Mouse (Mus musculus) monocyte, adult 2 months (primary cell): ENCODE results near the gene Ntm.

Source experiments
- DNase-seq, 2 experiments: peaks; one replicate each; pipeline ENCODE4 v3.0.0; 2022; ENCODE audit warnings: low spot score in 2 of 2, low read depth in 1 of 2

Gene Ntm

GRCm38 (mm10) chr9:29802990-29803737, 159.8 kb downstream of the Ntm start:
- no peak for DNase-seq

DNA sequence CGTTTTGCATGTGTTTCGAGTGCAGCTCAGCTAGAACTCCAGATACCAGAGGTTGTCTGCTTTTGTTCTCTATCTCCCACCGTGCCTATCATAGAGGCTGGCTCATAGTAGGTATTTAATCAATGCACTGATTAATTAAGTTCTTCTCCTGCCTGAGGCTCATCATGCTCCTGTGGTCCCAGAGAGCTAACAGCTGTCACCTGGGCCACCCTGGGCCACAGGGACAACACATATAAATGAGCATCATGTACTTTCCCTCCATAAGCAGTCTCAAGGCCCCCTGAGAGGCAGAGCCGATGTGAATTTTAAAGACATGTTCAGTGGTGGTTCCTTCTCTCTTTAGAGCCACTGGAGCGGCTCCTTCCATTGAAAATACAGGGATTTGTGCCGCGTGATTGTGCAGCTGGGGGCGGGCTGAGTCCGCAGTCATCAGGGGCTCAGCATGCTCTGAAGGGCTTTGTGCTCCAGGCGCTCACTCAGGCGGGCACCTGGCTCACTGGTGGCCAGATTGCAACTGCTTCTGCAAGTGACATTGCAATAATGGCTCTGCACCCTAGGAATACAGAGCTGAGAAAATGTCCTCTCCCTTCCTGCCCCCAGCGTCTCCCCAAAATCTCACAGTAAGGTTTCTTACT, 160.8 kb downstream of the Ntm start:
- no peak for DNase-seq

DNA sequence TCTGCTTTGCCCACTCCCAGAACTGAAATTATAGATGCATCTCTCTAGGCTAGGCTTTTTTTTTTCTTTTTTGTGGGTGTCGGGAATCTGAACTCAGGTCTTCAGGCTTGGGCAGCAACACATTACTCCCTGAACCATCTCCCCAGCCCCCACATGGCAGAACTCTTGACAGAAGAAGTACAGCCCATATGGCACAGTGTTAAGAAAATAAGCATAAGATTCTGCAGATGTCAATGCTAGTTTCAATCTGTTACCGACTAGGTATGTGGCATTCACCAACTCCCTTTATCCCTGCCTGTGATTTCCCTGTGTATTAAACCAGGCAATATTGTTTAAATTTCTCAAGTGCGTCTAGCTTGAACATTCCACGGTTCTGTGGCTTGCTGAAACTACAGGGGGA, 166.7 kb downstream of the Ntm start:
- DNase-seq: no peak

DNA sequence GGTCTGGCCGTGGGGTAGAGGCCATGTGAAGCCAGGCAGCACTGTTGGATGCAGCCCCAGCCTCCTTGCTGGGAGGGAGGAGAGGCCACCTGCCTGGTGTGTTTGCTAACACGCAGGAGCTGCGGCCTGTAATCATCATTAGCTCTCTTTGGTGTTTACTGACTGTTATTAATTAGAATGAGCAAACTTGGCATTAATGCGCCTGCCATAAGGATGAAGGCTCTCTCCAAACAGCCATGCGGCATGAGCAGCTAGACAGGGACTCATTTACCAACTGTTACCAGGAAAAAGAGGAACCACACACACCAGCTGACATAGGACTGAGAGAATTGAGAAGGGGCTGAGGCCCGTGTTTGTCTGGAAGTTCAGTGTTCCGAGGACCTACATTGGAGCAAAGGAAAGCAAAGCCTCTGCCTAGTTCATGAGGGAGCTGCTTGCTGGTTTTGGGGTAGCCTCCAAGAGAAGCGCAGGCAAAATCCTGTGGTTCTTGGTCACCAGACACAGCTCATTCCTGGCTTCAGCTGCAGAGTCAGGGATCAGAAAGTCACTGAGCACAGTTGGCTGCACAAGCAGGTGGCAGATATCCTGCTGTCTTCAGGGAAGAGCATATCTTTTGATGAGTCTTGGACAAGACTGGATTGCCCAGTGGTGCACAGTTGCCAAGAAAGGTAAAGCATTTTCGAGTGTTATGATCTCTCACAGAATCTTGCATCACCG, 171.6 kb downstream of the Ntm start:
- no peak for DNase-seq

DNA sequence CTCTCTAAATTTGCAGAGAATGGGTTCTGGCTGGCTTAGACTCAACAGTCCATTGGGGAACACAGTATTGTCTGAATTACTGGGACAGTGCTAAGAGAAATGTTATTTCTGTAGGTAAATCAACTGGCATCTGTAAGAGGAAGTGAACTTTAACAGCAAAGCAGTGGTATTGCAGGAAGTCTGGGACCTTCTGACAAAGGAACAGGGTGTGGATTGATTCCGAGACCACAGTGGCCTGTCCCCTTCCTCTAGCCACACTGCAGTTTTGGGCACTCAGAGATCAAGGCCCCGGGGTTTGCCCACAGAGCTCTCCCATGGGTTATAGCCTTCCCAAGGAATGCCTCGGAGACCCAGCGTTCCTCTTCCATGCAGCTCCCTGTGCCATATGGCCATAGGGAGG, 172.9 kb downstream of the Ntm start:
- DNase-seq: no peak

DNA sequence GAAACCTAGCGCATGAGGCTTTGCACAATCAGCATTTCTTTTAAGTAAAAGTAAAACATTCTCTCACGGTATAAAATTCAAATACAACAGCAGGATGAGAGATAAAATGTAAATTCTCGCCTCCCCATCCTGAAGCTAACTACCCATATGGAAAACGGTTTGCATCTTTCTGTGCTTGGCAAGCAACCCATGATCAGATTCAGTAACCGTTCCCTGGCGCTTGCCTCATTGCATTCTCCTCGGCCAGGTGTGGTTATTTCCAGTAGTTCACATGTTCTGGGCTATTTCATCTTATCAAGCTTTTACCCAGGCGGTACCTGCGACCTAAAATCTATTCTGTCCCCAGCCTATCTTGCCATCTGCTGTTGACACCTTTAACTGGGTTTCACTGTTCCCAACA, 174.1 kb downstream of the Ntm start:
- no peak for DNase-seq

DNA sequence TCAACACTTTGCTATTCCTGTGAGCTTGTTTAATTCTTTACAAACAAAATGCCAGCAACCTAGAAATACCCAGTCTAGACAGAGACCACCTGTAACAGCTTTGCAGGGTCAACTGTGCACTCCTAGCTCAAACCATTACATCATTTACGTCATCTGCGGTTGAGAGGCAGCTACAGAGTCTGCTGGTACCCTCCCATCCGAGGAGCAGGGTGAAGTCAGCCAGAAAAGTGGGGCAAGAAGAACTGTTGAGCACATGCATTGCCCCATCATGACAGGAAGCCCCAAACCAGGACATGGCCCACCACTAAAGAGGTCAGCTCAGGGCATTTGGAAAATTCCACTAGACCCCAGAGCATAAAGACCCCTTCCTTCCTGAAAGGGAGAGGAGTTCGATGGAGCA, 175.5 kb downstream of the Ntm start:
- DNase-seq: no peak

DNA sequence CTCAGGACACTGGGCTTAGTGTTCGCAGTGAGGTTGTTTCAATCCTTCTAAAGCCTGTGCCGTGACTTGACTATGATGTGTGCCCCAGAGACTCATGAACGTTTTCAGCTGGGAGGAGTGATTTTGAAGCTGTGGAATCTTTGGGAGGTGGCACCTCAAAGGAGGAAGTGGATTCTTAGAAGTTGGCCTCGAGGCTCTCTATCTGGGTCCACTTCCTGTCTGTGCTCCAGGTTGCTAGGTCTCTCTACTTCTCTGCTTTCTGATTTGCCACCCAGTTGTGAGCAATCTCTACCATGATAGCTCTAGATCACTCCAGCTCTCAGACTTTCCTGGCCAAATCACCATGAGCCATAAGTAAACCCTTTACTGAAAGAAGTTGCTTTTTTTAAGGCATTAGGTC, 180.2 kb downstream of the Ntm start:
- no peak for DNase-seq

- DNase-seq: no peak
Measured at GRCm38 (mm10) chr9:29779739-29780138, 183.2 kb downstream of the Ntm start.

GRCm38 (mm10) chr9:29776951-29777350, 186.0 kb downstream of the Ntm start:
- no peak for DNase-seq

- no peak for DNase-seq
Measured at GRCm38 (mm10) chr9:29776542-29776941, 186.4 kb downstream of the Ntm start.

- DNase-seq: no peak
Measured at GRCm38 (mm10) chr9:29776030-29776429, 186.9 kb downstream of the Ntm start.

DNA sequence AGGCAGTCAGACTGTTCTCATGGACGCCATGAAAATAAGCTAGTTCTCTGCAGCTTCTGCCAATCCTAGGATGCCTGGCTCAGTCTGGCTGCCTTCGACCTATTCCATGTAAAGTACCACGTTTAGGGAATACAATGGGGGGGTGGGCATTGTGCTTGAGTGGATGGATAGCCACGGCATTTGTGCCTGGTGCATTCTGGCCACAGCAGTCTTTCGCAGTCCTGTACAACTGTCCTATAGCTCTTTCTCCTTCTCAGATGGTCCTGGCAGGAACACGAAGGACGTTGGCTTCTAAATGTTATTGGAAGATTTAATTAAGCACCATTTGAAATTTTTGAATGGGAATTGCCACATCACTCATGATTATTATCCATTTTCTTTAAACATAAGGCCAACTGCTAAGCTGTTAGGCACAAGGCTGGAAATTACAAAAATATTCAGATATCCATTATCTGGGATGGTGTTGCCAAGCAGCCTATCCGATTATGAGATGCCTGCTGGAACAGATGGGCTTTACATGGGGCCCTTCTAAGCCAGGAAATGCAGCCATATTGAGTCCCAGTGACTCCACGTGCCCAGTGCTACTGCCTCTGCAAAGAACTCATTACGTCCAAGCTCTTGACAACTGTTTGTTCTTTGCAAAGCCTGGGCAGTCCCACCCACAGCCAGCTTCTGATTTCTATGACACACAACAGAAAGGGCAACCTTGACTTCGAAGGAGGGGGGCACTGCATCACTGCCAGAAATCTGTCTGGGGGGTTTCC, 190.1 kb downstream of the Ntm start:
- DNase-seq: no peak

GRCm38 (mm10) chr9:29771870-29772269, 191.1 kb downstream of the Ntm start:
- no peak for DNase-seq

GRCm38 (mm10) chr9:29771071-29771785, 191.7 kb downstream of the Ntm start:
- no peak for DNase-seq

DNA sequence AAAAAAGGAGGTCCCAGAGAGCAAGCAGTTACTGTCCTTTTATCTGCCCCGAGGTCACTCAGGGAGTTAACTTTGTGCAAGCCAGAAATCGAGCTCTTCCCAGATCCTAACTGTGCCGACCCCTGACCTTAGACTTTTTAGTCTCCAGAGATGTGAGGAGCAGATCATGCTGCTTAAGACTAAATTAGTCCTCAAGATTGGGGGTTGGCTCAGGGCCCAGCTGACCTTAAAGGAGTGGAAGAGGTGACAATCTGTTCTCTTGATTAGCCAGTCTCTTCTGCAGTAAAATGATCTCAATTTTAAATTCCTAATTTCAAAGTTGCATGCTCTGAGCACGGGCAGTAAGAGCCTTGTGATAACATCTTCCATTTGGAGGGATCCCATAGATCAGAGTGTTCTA, 193.6 kb downstream of the Ntm start:
- DNase-seq: no peak

GRCm38 (mm10) chr9:29765990-29766980, 196.7 kb downstream of the Ntm start:
- DNase-seq: no peak

- no peak for DNase-seq
Measured at GRCm38 (mm10) chr9:29763338-29763737, 199.6 kb downstream of the Ntm start.

DNA sequence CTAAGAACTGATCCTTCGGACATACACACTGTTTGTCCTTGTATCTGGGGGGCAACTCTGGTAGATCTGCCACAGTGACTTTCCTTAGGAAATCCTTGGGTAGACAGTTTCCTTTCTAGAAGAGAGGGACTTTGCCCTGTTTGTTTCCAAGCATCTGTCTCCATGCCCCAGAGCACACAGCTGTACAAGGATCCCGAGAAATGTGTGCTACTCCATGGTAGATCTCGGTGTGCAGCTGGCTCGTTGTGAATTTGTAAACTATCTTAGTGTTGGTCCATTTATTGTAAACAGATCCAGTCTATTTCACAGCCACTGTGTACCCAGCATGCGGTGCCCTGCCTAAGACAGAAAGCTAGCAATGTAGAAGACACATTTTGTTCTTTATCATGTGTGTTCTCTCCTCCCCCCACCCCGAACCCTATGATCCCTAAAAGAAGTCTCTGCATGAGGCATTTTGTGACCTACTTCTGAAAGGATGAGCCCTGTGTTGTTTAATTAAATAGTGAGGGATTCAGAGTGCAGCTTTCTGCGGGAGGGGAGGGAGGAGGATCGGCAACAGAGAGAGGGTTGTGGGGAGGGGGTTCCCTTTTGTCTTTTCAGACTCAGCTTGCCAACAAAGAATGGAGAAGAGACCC, 200.9 kb downstream of the Ntm start:
- DNase-seq: no peak
